Mouse (Mus musculus) liver, embryonic 14.5 days (tissue): Measurements from ENCODE around the gene Scnn1a. TPM values are rescaled to one million over a fixed set of nuclear protein-coding genes. Genes with fewer than 3 reads are reported as not detected.

Source experiments
- ATAC-seq: fragments of 200-750 bp; cut with Nextera tagmentation; 2 replicates; pipeline ENCODE4 v1.8.0; 2017; ENCODE audit warnings: moderate number of reproducible peaks, mild to moderate bottlenecking, moderate library complexity; ENCODE audit not compliant: insufficient read depth
- DNase-seq, 3 experiments: peaks; one replicate each; pipeline ENCODE4 v3.0.0-alpha.2; 2012 to 2013; ENCODE audit warnings: low read depth in 3 of 3, low spot score in 3 of 3
- H3K27ac ChIP-seq: fragments of 300-500 bp; sonication (generic); 2 replicates; pipeline ENCODE4 v1.5.1; 2014; ENCODE audit warnings: moderate library complexity, mild to moderate bottlenecking, control low read depth, inconsistent platforms
- H3K27me3 ChIP-seq: fragments of 300-500 bp; sonication (generic); 2 replicates; pipeline ENCODE4 v1.6.1; 2014; ENCODE audit warnings: mild to moderate bottlenecking, low read length, moderate library complexity; ENCODE audit not compliant: control insufficient read depth, insufficient read depth
- H3K36me3 ChIP-seq: fragments of 300-500 bp; sonication (generic); replicated peaks from 2 replicates; pipeline ENCODE4 v1.6.1; 2014; ENCODE audit warnings: low read depth; ENCODE audit not compliant: control insufficient read depth, insufficient read depth
- H3K4me1 ChIP-seq, 2 experiments: fragments of 200-500 bp in 1 of 2; fragments of 300-500 bp in 1 of 2; sonication (generic) in 1 of 2; replicated peaks; 2 replicates each; pipeline ENCODE4 v1.6.1; 2012 to 2014; ENCODE audit warnings: antibody characterized with exemption in 1 of 2, inconsistent platforms in 1 of 2, low read length in 1 of 2; ENCODE audit not compliant: control insufficient read depth in 2 of 2, insufficient read depth in 2 of 2
- H3K4me2 ChIP-seq: fragments of 300-500 bp; sonication (generic); 2 replicates; pipeline ENCODE4 v1.6.1; 2014; ENCODE audit warnings: low read depth, mild to moderate bottlenecking, control low read depth, moderate library complexity
- H3K4me3 ChIP-seq, 2 experiments: fragments of 200-500 bp in 1 of 2; fragments of 300-500 bp in 1 of 2; sonication (generic) in 1 of 2; 2 replicates each; pipeline ENCODE4 v1.5.1; 2012 to 2014; ENCODE audit warnings: low read depth in 2 of 2, low read length in 2 of 2, mild to moderate bottlenecking in 2 of 2, control low read depth in 1 of 2, inconsistent platforms in 1 of 2, moderate library complexity in 1 of 2; ENCODE audit not compliant: insufficient read depth in 1 of 2
- H3K9ac ChIP-seq: fragments of 300-500 bp; sonication (generic); replicated peaks from 2 replicates; pipeline ENCODE4 v1.6.1; 2014; ENCODE audit warnings: mild to moderate bottlenecking, control low read depth, moderate library complexity
- H3K9me3 ChIP-seq: fragments of 300-500 bp; sonication (generic); 2 replicates; pipeline ENCODE4 v1.6.1; 2016; ENCODE audit warnings: low read length, mixed read lengths; ENCODE audit not compliant: control insufficient read depth
- CTCF ChIP-seq: IDR thresholded peaks from 2 replicates; pipeline ENCODE4 v1.5.1; 2016; ENCODE audit warnings: antibody characterized with exemption, low read depth, control low read depth
- EP300 ChIP-seq: IDR thresholded peaks from 2 replicates; pipeline ENCODE4 v1.6.1; 2016; ENCODE audit warnings: antibody characterized with exemption, low read depth
- WGBS: fragments of 180-500 bp; shearing (Covaris S2); extraction: QIAGEN DNeasy Blood & Tissue Kit; methylation state at CpG from one replicate; pipeline ENCODE4 v1.1.7; 2014; ENCODE audit not compliant: insufficient replicate concordance; 5-methylcytosine and 5-hydroxymethylcytosine counted together
- polyA plus RNA-seq, 2 experiments: library from polyadenylated mRNA; depleted of rRNA in 1 of 2; stranded (reverse) in 1 of 2; unstranded in 1 of 2; fragments of >200 nt; fragmentation: Nextera tagmentation in 1 of 2; extraction: Ambion mirVana in 1 of 2; gene quantifications; 2 replicates each; pipeline versions ENCODE4 v1.2.1 to v1.2.3; 2012 to 2014

Gene Scnn1a
- polyA plus RNA-seq, 2 experiments: 0.36 to 0.40 TPM

- TF ChIP-seq EP300: no peak
- TF ChIP-seq CTCF: no peak
- DNase-seq (no peak), ATAC-seq (no peak)
- Histone ChIP-seq H3K27me3 (no peaks in the 10 kb centered on the region), H3K4me3 (no peak overlapping the region), H3K27ac (no peak overlapping the region), H3K9me3 (no peaks in the 10 kb centered on the region), H3K4me2 (peak overlapping the region; percentile 22), H3K4me1 (peaks cover 0 to 42% of the 10 kb centered on the region in 2 experiments; a peak in 3 of 4 replicates), H3K9ac (no peak overlapping the region), H3K36me3 (no peaks in the 10 kb centered on the region)
- WGBS: 20% methylated on average over 11 of the region's 11 CpGs
Observed at GRCm38 (mm10) chr6:125353221-125353620, 32.8 kb downstream of the Scnn1a start.

GRCm38 (mm10) chr6:125353655-125354054 is 33.2 kb downstream of the Scnn1a start:
- H3K9me3 ChIP-seq: no peaks in the 10 kb centered on the region
- no peaks in the 10 kb centered on the region for H3K27me3 ChIP-seq
- H3K9ac ChIP-seq: no peak overlapping the region
- peaks cover 0 to 39% of the 10 kb centered on the region in 2 experiments; a peak in 3 of 4 replicates for H3K4me1 ChIP-seq
- 25% methylated on average over 4 of the region's 4 CpGs for WGBS
- H3K36me3 ChIP-seq: no peaks in the 10 kb centered on the region
- H3K4me2 ChIP-seq: no peak overlapping the region; the same call in 1 of the 2 replicates
- DNase-seq: no peak
- no peak overlapping the region for H3K27ac ChIP-seq
- no peak overlapping the region for H3K4me3 ChIP-seq
- no peak for TF ChIP-seq EP300
- no peak for TF ChIP-seq CTCF
- no peak for ATAC-seq

- H3K4me3 ChIP-seq: no peak overlapping the region
- peak overlapping the region; percentile 36 for H3K4me2 ChIP-seq
- peak; percentile 46; the same call in 1 of the 2 replicates for ATAC-seq
- TF ChIP-seq CTCF (no peak), EP300 (no peak)
- peaks cover 0 to 37% of the 10 kb centered on the region in 2 experiments; a peak in 3 of 4 replicates for H3K4me1 ChIP-seq
- WGBS: 8% methylated on average over 14 of the region's 14 CpGs
- no peak for DNase-seq
- no peak overlapping the region for H3K9ac ChIP-seq
- H3K36me3 ChIP-seq: no peaks in the 10 kb centered on the region
- H3K9me3 ChIP-seq: no peaks in the 10 kb centered on the region
- H3K27ac ChIP-seq: no peak overlapping the region
- H3K27me3 ChIP-seq: no peaks in the 10 kb centered on the region
Observed at GRCm38 (mm10) chr6:125354352-125355151, 34.1 kb downstream of the Scnn1a start.

- no peak for DNase-seq
- no peak for TF ChIP-seq EP300
- TF ChIP-seq CTCF: no peak
- no peaks in the 10 kb centered on the region for H3K36me3 ChIP-seq
- H3K9ac ChIP-seq: no peak overlapping the region
- no peaks in the 10 kb centered on the region for H3K9me3 ChIP-seq
- H3K4me2 ChIP-seq: peak overlapping the region; percentile 36
- H3K4me1 ChIP-seq: peaks cover 0 to 37% of the 10 kb centered on the region in 2 experiments; a peak in 3 of 4 replicates
- no peak overlapping the region for H3K27ac ChIP-seq
- no peaks in the 10 kb centered on the region for H3K27me3 ChIP-seq
- 0 out of 2 replicates have a peak, but pooled peaks have one; percentile 7 for ATAC-seq
- WGBS: 7% methylated on average over 10 of the region's 10 CpGs
- H3K4me3 ChIP-seq: no peak overlapping the region
Observed at GRCm38 (mm10) chr6:125355197-125355741, 34.8 kb downstream of the Scnn1a start.

- no peaks in the 10 kb centered on the region for H3K27me3 ChIP-seq
- no peak overlapping the region for H3K27ac ChIP-seq
- 42% methylated on average over 8 of the region's 8 CpGs for WGBS
- no peaks in the 10 kb centered on the region for H3K36me3 ChIP-seq
- ATAC-seq (no peak), DNase-seq (no peak)
- H3K4me1 ChIP-seq: peaks cover 0 to 35% of the 10 kb centered on the region in 2 experiments; a peak in 3 of 4 replicates
- no peak overlapping the region for H3K9ac ChIP-seq
- H3K4me3 ChIP-seq: no peak overlapping the region
- H3K9me3 ChIP-seq: no peaks in the 10 kb centered on the region
- TF ChIP-seq EP300 (no peak), CTCF (no peak)
- no peak overlapping the region for H3K4me2 ChIP-seq
Observed at GRCm38 (mm10) chr6:125356264-125356663, 35.8 kb downstream of the Scnn1a start.
